In genomic region chr8:114650789-114651188, GRCm38 (mm10) we compare ENCODE assay signal across 17 mouse cellular contexts.
DNase-seq lines count a peak whose midpoint lies in the region; ATAC-seq lines count a peak whose summit lies in the region.
"Had no signal": no experiment of that assay in that cellular context is flagged by ENCODE, and none has a peak within 500 bp of the region (broad histone marks: within the 10 kb centered on the region; RNA-seq: fewer than 3 reads in every experiment).

No protein-coding gene starts in this region.

- peaks cover 5% of the 10 kb centered on the region; the same call in 1 of the 2 replicates for H3K4me1 ChIP-seq in forebrain, embryonic 16.5 days (replicated peaks; ENCODE audit: control insufficient read depth, insufficient read depth, low read length)
- H3K4me1 ChIP-seq: liver, embryonic 12.5 days; midbrain, embryonic 10.5 days had no signal

- 0 out of 2 replicates have a peak overlapping the region, but pooled peaks have one; percentile 3 for H3K4me3 ChIP-seq in forebrain, embryonic 16.5 days (replicated peaks; ENCODE audit: low read length)
- H3K4me3 ChIP-seq: erythroblast, embryonic 14.5 days; liver, embryonic 12.5 days; midbrain, embryonic 10.5 days had no signal

- H3K9me3 ChIP-seq in forebrain, embryonic 16.5 days (ENCODE audit: control insufficient read depth, low read length) = no peaks in the 10 kb centered on the region
- H3K9me3 ChIP-seq: liver, embryonic 12.5 days; midbrain, embryonic 10.5 days had no signal

- 33% methylated on average over 14 of the region's 14 CpGs for WGBS in forebrain, embryonic 16.5 days

- H3K9ac ChIP-seq in forebrain, embryonic 16.5 days (replicated peaks; ENCODE audit: low read depth, low read length) = no peak overlapping the region
- H3K9ac ChIP-seq: liver, embryonic 12.5 days had no signal

- DNase-seq in cerebellum, adult 18-20 months = peak; percentile 23 to 50
- DNase-seq in cerebellum, postnatal 4 days (ENCODE audit: low spot score in 2 of 2) = no peak
- peak; percentile 14 for DNase-seq in kidney, adult 9 months
- no peak for DNase-seq in kidney, postnatal 36 days
- peak; percentile 61 for DNase-seq in brain, adult 2 months (ENCODE audit: low read depth, low spot score)
- DNase-seq in adrenal gland, postnatal 25 days = no peak
- no peak for DNase-seq in spleen, postnatal 36 days (ENCODE audit: low spot score in 2 of 2)
- DNase-seq: heart, adult 18-20 months; kidney, postnatal 14 days; lung, postnatal 14 days; right cerebral cortex, adult 18-20 months; thymus, postnatal 4 days had no signal

- no peaks in the 10 kb centered on the region for H3K36me3 ChIP-seq in forebrain, embryonic 16.5 days (ENCODE audit: control insufficient read depth, insufficient read depth)
- H3K36me3 ChIP-seq: liver, embryonic 12.5 days; midbrain, embryonic 10.5 days had no signal

- no peak for ATAC-seq in forebrain, embryonic 16.5 days
- ATAC-seq: inflammation-experienced regulatory T-cells, adult 6 months; liver, embryonic 12.5 days had no signal

- peaks cover 5% of the 10 kb centered on the region; the same call in 1 of the 2 replicates for H3K27me3 ChIP-seq in forebrain, embryonic 16.5 days (replicated peaks; ENCODE audit: control insufficient read depth, insufficient read depth, low read length)
- H3K27me3 ChIP-seq: liver, embryonic 12.5 days had no signal

- no peak overlapping the region for H3K27ac ChIP-seq in forebrain, embryonic 16.5 days (ENCODE audit: low read length)
- H3K27ac ChIP-seq: liver, embryonic 12.5 days; midbrain, embryonic 10.5 days had no signal

- H3K4me2 ChIP-seq in forebrain, embryonic 16.5 days (ENCODE audit: low read length) = peak overlapping the region; percentile 39
- H3K4me2 ChIP-seq: liver, embryonic 12.5 days had no signal

Comparison
In these comparisons a context has a peak if more than half of its experiments do, and no peak if none do; other contexts are left out.
1. DNase-seq: peak in cerebellum, adult 18-20 months (2 of 2), kidney, adult 9 months (single experiment) and brain, adult 2 months (single experiment); none in cerebellum, postnatal 4 days (0 of 2), kidney, postnatal 36 days (0 of 2), adrenal gland, postnatal 25 days (single experiment) and spleen, postnatal 36 days (0 of 2).